Mouse (Mus musculus) limb, embryonic 13.5 days (tissue): ENCODE results near the gene Rab11fip4. TPM values are rescaled to one million over a fixed set of nuclear protein-coding genes. Genes with fewer than 3 reads are reported as not detected.

ENCODE experiments used
- ATAC-seq: fragments of 200-750 bp; cut with Nextera tagmentation; 2 replicates; pipeline ENCODE4 v1.8.0; 2017; ENCODE audit warnings: low read depth, moderate number of reproducible peaks, moderate TSS enrichment; ENCODE audit not compliant: low FRiP score
- H3K27ac ChIP-seq: fragments of 300-500 bp; sonication (generic); 2 replicates; pipeline ENCODE4 v1.5.1; 2015; ENCODE audit warnings: inconsistent platforms, mild to moderate bottlenecking, moderate library complexity
- H3K27me3 ChIP-seq: fragments of 300-500 bp; sonication (generic); 2 replicates; pipeline ENCODE4 v1.6.1; 2015; ENCODE audit warnings: mild to moderate bottlenecking, inconsistent platforms
- H3K36me3 ChIP-seq: fragments of 300-500 bp; sonication (generic); 2 replicates; pipeline ENCODE4 v1.6.1; 2015; ENCODE audit warnings: inconsistent platforms, mild to moderate bottlenecking, moderate library complexity
- H3K4me1 ChIP-seq: fragments of 300-500 bp; sonication (generic); 2 replicates; pipeline ENCODE4 v1.6.1; 2015; ENCODE audit warnings: inconsistent platforms
- H3K4me2 ChIP-seq: fragments of 300-500 bp; sonication (generic); replicated peaks from 2 replicates; pipeline ENCODE4 v1.6.1; 2015; ENCODE audit warnings: inconsistent platforms, mild to moderate bottlenecking, moderate library complexity
- H3K4me3 ChIP-seq: fragments of 300-500 bp; sonication (generic); 2 replicates; pipeline ENCODE4 v1.5.1; 2015; ENCODE audit warnings: moderate library complexity, mild to moderate bottlenecking, inconsistent platforms
- H3K9ac ChIP-seq: fragments of 300-500 bp; sonication (generic); 2 replicates; pipeline ENCODE4 v1.6.1; 2015; ENCODE audit warnings: mild to moderate bottlenecking, inconsistent platforms
- H3K9me3 ChIP-seq: fragments of 300-500 bp; sonication (generic); 2 replicates; pipeline ENCODE4 v1.6.1; 2016; ENCODE audit warnings: inconsistent platforms
- WGBS: fragments of 180-500 bp; shearing (Covaris S2); methylation state at CpG from one replicate; pipeline ENCODE4 v1.1.7; 2015; 5-methylcytosine and 5-hydroxymethylcytosine counted together
- polyA plus RNA-seq: library from polyadenylated mRNA; unstranded; fragments of >200 nt; fragmentation: Nextera tagmentation; extraction: Ambion mirVana; gene quantifications from 2 replicates; pipeline ENCODE4 v1.2.1, GENCODE M21; 2015

Rab11fip4 gene
- polyA plus RNA-seq, 1 experiment from 2014 or later, result 12.4 TPM

- peak; percentile 76 for ATAC-seq
- no peaks in the 10 kb centered on the region for H3K4me1 ChIP-seq
- peaks cover 4% of the 10 kb centered on the region; the same call in 1 of the 2 replicates for H3K36me3 ChIP-seq
- H3K9me3 ChIP-seq, result no peaks in the 10 kb centered on the region
- H3K27me3 ChIP-seq, result peaks cover 9% of the 10 kb centered on the region
- no peak overlapping the region for H3K4me2 ChIP-seq
- 11% methylated on average over 5 of the region's 5 CpGs for WGBS
- H3K4me3 ChIP-seq, result no peak overlapping the region
- H3K9ac ChIP-seq, result no peak overlapping the region
- no peak overlapping the region for H3K27ac ChIP-seq
Observed at GRCm38 (mm10) chr11:79584191-79584590, 6.8 kb upstream of the Rab11fip4 start.

- Histone ChIP-seq H3K4me3 (no peak overlapping the region), H3K9ac (no peak overlapping the region), H3K27me3 (peaks cover 56% of the 10 kb centered on the region), H3K4me2 (no peak overlapping the region), H3K4me1 (peaks cover 9% of the 10 kb centered on the region), H3K27ac (no peak overlapping the region), H3K9me3 (no peaks in the 10 kb centered on the region), H3K36me3 (no peaks in the 10 kb centered on the region)
- no peak for ATAC-seq
- 56% methylated on average over 14 of the region's 14 CpGs for WGBS
Observed at GRCm38 (mm10) chr11:79589317-79590075, 1.5 kb upstream of the Rab11fip4 start.

- H3K36me3 ChIP-seq, result no peaks in the 10 kb centered on the region
- WGBS, result 29% methylated on average over 5 of the region's 5 CpGs
- peak overlapping the region; percentile 73 for H3K9ac ChIP-seq
- peaks cover 9% of the 10 kb centered on the region for H3K4me1 ChIP-seq
- ATAC-seq, result no peak
- H3K4me3 ChIP-seq, result peak overlapping the region; percentile 63
- H3K27ac ChIP-seq, result no peak overlapping the region
- peak overlapping the region; percentile 95 for H3K4me2 ChIP-seq
- no peaks in the 10 kb centered on the region for H3K9me3 ChIP-seq
- peaks cover 59% of the 10 kb centered on the region for H3K27me3 ChIP-seq
Observed at GRCm38 (mm10) chr11:79591591-79591975, 571 bp downstream of the Rab11fip4 start.

GRCm38 (mm10) chr11:79593495-79593894 is 2.5 kb downstream of the Rab11fip4 start:
- H3K36me3 ChIP-seq, result no peaks in the 10 kb centered on the region
- H3K4me2 ChIP-seq, result no peak overlapping the region
- H3K4me3 ChIP-seq, result no peak overlapping the region
- H3K9me3 ChIP-seq, result 0 out of 2 replicates have a peak, but pooled peaks cover 3% of the 10 kb centered on the region
- no peak overlapping the region for H3K9ac ChIP-seq
- H3K27me3 ChIP-seq, result peaks cover 57% of the 10 kb centered on the region
- 25% methylated on average over 11 of the region's 11 CpGs for WGBS
- ATAC-seq, result peak; percentile 68
- peaks cover 9% of the 10 kb centered on the region for H3K4me1 ChIP-seq
- H3K27ac ChIP-seq, result no peak overlapping the region

GRCm38 (mm10) chr11:79610454-79610853 is 19.4 kb downstream of the Rab11fip4 start:
- Histone ChIP-seq H3K4me1 (peaks cover 25% of the 10 kb centered on the region), H3K4me2 (0 out of 2 replicates have a peak overlapping the region, but pooled peaks have one; percentile 5), H3K9me3 (no peaks in the 10 kb centered on the region), H3K36me3 (no peaks in the 10 kb centered on the region), H3K4me3 (no peak overlapping the region), H3K9ac (no peak overlapping the region), H3K27ac (no peak overlapping the region), H3K27me3 (no peaks in the 10 kb centered on the region)
- no peak for ATAC-seq
- WGBS, result 43% methylated on average over 2 of the region's 2 CpGs

- H3K27me3 ChIP-seq, result no peaks in the 10 kb centered on the region
- no peaks in the 10 kb centered on the region for H3K9me3 ChIP-seq
- H3K4me1 ChIP-seq, result peaks cover 25% of the 10 kb centered on the region
- ATAC-seq, result no peak
- H3K4me2 ChIP-seq, result 0 out of 2 replicates have a peak overlapping the region, but pooled peaks have one; percentile 5
- no peaks in the 10 kb centered on the region for H3K36me3 ChIP-seq
- no peak overlapping the region for H3K9ac ChIP-seq
- no peak overlapping the region for H3K27ac ChIP-seq
- H3K4me3 ChIP-seq, result no peak overlapping the region
- 20% methylated on average over 13 of the region's 13 CpGs for WGBS
Observed at GRCm38 (mm10) chr11:79611011-79611666, 20.1 kb downstream of the Rab11fip4 start.

GRCm38 (mm10) chr11:79612046-79612600 is 21.1 kb downstream of the Rab11fip4 start:
- Histone ChIP-seq H3K4me2 (no peak overlapping the region), H3K9ac (no peak overlapping the region), H3K9me3 (no peaks in the 10 kb centered on the region), H3K36me3 (no peaks in the 10 kb centered on the region), H3K27me3 (no peaks in the 10 kb centered on the region), H3K27ac (no peak overlapping the region), H3K4me1 (peaks cover 25% of the 10 kb centered on the region), H3K4me3 (no peak overlapping the region)
- ATAC-seq, result no peak
- WGBS, result 11% methylated on average over 1 of the region's 1 CpGs

GRCm38 (mm10) chr11:79613084-79613483 is 22.1 kb downstream of the Rab11fip4 start:
- H3K9me3 ChIP-seq, result no peaks in the 10 kb centered on the region
- H3K9ac ChIP-seq, result 0 out of 2 replicates have a peak overlapping the region, but pooled peaks have one; percentile 15
- 42% methylated on average over 3 of the region's 3 CpGs for WGBS
- no peaks in the 10 kb centered on the region for H3K27me3 ChIP-seq
- no peak overlapping the region for H3K27ac ChIP-seq
- ATAC-seq, result no peak
- no peaks in the 10 kb centered on the region for H3K36me3 ChIP-seq
- no peak overlapping the region for H3K4me3 ChIP-seq
- H3K4me2 ChIP-seq, result no peak overlapping the region
- H3K4me1 ChIP-seq, result peaks cover 25% of the 10 kb centered on the region

GRCm38 (mm10) chr11:79613711-79614110 is 22.7 kb downstream of the Rab11fip4 start:
- no peak overlapping the region for H3K4me3 ChIP-seq
- H3K4me2 ChIP-seq, result no peak overlapping the region
- no peak overlapping the region for H3K9ac ChIP-seq
- peaks cover 25% of the 10 kb centered on the region for H3K4me1 ChIP-seq
- WGBS, result 53% methylated on average over 4 of the region's 4 CpGs
- no peak overlapping the region for H3K27ac ChIP-seq
- ATAC-seq, result no peak
- no peaks in the 10 kb centered on the region for H3K9me3 ChIP-seq
- no peaks in the 10 kb centered on the region for H3K36me3 ChIP-seq
- no peaks in the 10 kb centered on the region for H3K27me3 ChIP-seq

- Histone ChIP-seq H3K9ac (no peak overlapping the region), H3K9me3 (no peaks in the 10 kb centered on the region), H3K4me1 (peaks cover 25% of the 10 kb centered on the region), H3K4me3 (no peak overlapping the region), H3K36me3 (no peaks in the 10 kb centered on the region), H3K4me2 (no peak overlapping the region), H3K27ac (no peak overlapping the region), H3K27me3 (no peaks in the 10 kb centered on the region)
- no peak for ATAC-seq
- 82% methylated on average over 3 of the region's 3 CpGs for WGBS
Observed at GRCm38 (mm10) chr11:79614880-79615279, 23.9 kb downstream of the Rab11fip4 start.

- no peak overlapping the region for H3K4me2 ChIP-seq
Observed at GRCm38 (mm10) chr11:79615871-79616270, 24.9 kb downstream of the Rab11fip4 start.

GRCm38 (mm10) chr11:79617991-79618390 is 27.0 kb downstream of the Rab11fip4 start:
- no peaks in the 10 kb centered on the region for H3K36me3 ChIP-seq
- H3K4me2 ChIP-seq, result no peak overlapping the region
- no peak overlapping the region for H3K27ac ChIP-seq
- no peak overlapping the region for H3K4me3 ChIP-seq
- no peaks in the 10 kb centered on the region for H3K9me3 ChIP-seq
- H3K27me3 ChIP-seq, result no peaks in the 10 kb centered on the region
- 85% methylated on average over 8 of the region's 8 CpGs for WGBS
- H3K9ac ChIP-seq, result no peak overlapping the region
- ATAC-seq, result no peak
- peaks cover 2% of the 10 kb centered on the region; the same call in 1 of the 2 replicates for H3K4me1 ChIP-seq

More at GRCm38 (mm10) chr11:79615871-79616270, 24.9 kb downstream of the Rab11fip4 start:
- WGBS, result 60% methylated on average over 5 of the region's 5 CpGs
- Histone ChIP-seq H3K36me3 (no peaks in the 10 kb centered on the region), H3K27ac (no peak overlapping the region), H3K27me3 (no peaks in the 10 kb centered on the region), H3K4me3 (no peak overlapping the region), H3K9ac (no peak overlapping the region), H3K9me3 (no peaks in the 10 kb centered on the region), H3K4me1 (peaks cover 21% of the 10 kb centered on the region)
- ATAC-seq, result no peak
